Mouse (Mus musculus): ENCODE measurements around the gene Olfr1418.
"Not testable (repeated sequence)": the region's sequence is repeated elsewhere in the genome, so short reads cannot be mapped to it uniquely, and the experiment has no call there.

The Olfr1418 gene

DNA sequence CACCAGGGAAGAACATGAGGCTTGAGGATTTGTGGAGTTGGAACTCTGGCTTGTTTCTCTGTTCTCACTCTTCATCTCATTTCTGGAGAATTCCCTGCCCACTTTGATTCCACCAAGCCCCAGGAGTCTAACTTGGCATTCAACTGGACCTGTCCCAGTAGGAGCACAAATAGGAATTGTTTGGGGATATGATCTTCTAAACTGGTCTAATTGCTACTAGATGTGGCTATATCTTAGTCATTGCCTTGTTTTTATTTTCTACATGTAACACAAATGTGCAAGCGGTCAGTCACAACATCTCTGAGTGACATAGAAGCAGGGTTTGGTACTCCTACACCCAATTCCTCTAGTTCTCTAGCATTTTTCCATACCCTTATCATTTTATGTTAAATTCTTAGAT lies at the start of gene Olfr1418:
Gene Olfr1418 (minus strand): TSS at position 101 of the 400 bp plus-strand sequence.
- no peak for DNase-seq (ENCODE audit: low spot score in 2 of 2)

DNA sequence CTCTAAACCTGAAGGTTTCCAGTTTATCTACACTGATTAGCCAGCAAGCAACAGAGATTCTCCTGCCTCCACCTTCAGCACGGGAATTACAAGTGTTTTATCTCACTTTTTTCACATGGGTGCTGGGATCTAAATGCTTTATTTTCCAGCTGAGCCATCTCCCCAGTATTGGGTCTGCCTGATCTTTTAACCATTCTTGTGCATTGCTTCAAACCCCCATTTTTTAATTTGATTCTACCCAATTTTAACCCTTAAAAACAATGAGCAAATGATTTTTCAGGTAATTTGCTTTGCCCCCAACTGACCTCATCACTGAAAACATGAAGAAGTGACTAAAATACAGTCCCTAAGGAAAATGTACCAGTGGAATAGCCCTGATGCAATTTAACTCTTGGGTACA lies 25.4 kb upstream of the Olfr1418 start, which contains the start of gene Olfr1420:
Gene Olfr1420 (plus strand): TSS at position 301 of the 400 bp plus-strand sequence.
- no peak for DNase-seq (ENCODE audit: low spot score in 2 of 2)

GRCm38 (mm10) chr19:11878404-11878803 lies 17.5 kb upstream of the Olfr1418 start:
- DNase-seq (ENCODE audit: low spot score in 2 of 2), result not testable (repeated sequence)

DNA sequence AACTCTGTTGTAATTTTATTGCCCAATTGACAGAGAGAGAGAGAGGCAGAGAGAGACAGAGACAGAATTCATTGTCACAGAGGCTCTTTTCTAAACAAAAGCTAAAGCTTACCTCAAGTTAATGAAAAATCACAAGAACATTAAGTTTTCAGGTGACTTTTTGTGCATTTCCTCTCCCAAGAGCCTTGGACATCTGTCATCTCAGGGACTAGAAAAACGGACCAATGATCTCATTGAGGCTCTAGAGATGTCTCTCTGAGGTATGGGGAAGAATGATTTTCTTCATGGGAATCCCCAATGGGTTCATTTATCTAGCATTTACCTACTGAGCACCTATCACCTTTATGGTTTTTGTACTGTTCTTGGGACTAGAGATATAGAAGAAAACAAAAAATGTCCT lies 14.1 kb upstream of the Olfr1418 start, which contains the start of gene Olfr1419:
Gene Olfr1419 (minus strand): TSS at position 101 of the 400 bp plus-strand sequence.
- no peak for DNase-seq (ENCODE audit: low spot score in 2 of 2)

GRCm38 (mm10) chr19:11867837-11868236 lies 7.0 kb upstream of the Olfr1418 start:
- no peak for DNase-seq (ENCODE audit: low spot score in 2 of 2)

DNA sequence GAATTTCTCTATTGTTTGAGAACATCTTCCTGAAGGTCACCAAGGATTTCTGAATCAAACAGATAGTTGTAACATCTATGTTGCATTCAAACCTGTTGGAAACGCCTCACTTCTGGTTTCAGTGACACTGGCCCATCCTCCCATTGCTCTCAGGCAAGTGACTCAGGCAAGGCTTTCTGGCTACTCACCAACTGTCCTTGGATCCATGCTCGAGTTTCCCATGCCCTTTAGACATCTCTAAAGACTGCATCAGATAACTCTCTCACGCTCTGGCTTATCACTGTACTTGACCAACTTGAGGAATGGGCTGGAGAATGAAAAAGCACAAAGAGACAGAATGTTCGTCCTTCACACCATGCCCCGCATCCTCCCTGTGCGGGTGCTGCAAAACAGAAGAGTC lies 4.4 kb downstream of the Olfr1418 start:
- no peak for DNase-seq (ENCODE audit: low spot score in 2 of 2)

DNA sequence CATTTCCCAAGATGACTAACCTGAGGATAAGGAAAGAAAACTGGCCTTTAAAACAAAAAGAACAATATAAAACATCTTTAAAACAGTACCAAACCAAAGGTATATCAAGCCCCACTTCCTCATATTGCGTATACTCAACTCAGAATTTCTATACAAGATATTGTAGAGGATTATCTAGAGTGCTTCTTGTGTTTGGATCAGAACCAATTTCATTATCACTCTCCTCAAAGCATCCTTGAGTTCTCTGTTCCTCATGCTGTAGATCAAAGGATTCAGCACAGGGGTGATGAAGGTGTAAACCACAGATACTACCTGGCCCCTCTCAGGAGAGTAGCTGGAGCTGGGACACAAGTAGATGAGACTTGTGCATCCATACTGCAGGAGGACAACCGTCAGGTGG lies 6.0 kb downstream of the Olfr1418 start:
- DNase-seq (ENCODE audit: low spot score in 2 of 2), result no peak

GRCm38 (mm10) chr19:11852652-11853051 lies 8.2 kb downstream of the Olfr1418 start:
- no peak for DNase-seq (ENCODE audit: low spot score in 2 of 2)

- no peak for DNase-seq (ENCODE audit: low spot score in 2 of 2)
Measured at GRCm38 (mm10) chr19:11846333-11846732, 14.5 kb downstream of the Olfr1418 start.

DNA sequence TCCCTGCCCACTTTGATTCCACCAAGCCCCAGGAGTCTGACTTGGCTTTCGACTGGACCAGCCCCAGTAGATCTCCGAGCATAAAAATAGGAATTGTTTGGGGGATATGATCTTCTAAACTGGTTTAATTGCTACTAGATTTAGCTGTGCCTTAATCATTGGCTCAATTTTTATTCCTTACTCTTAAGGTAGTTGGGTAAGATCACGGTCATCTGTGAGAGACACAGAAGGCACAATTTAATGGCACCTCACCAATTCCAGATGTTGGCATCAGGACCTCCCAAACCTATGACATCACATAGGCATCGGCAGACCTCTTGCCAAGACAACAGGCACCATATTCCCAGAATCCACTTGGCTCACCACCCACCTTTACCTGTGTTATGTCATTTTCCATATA lies 21.7 kb downstream of the Olfr1418 start, which contains the start of gene Olfr1417:
Gene Olfr1417 (minus strand): TSS at position 101 of the 400 bp plus-strand sequence.
- DNase-seq (ENCODE audit: low spot score in 2 of 2), result no peak

GRCm38 (mm10) chr19:11823346-11824065 lies 37.4 kb downstream of the Olfr1418 start:
- DNase-seq (ENCODE audit: low spot score in 2 of 2), result no peak

DNA sequence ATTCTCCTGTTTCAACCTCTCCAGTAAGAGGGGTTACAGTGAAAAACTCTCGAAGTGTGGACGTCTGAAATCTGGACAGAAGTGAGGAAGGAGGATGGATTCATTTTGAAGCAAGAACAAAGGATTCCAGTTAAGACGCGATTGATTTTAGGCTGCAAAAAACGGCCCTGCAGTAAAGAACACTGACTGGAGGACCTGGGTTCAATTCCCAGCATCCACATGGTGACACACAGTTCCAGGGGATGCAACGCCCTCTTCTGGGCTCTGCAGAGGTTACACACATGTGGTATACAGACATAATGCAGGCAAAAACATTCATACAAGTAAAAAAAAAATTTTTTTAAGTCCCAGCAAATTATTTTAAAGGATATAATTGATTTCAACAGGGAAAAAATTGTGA lies 40.7 kb downstream of the Olfr1418 start:
- no peak for DNase-seq (ENCODE audit: low spot score in 2 of 2)

DNA sequence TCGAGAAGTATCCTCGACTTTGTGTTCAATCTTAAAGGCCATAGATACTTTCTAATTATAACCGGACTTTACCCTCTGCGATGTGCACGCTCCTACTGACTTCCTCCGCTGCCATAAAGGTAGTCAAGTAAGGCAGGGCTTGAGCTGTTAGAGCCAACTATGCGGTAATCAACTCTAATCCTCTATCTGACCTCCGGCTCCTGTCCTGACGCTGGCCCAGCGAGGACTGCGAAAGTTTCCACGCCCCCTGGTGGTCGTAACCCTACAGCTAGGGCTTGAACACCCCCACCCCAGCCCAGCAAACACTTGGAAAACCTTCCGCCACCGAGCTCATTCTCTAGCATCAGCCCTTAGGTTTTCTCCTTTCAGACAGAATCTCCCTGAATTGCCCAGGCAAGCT lies 41.1 kb downstream of the Olfr1418 start:
- DNase-seq (ENCODE audit: low spot score in 2 of 2), result peak; percentile 52 to 61

- no peak for DNase-seq (ENCODE audit: low spot score in 2 of 2)
Measured at GRCm38 (mm10) chr19:11819143-11819700, 41.6 kb downstream of the Olfr1418 start, which contains the start of gene Stx3. TSS of gene Stx3 (minus strand) at chr19:11819403.

- peak; percentile 28 to 38 for DNase-seq (ENCODE audit: low spot score in 2 of 2)
Measured at GRCm38 (mm10) chr19:11818199-11819142, 42.4 kb downstream of the Olfr1418 start.

- no peak for DNase-seq (ENCODE audit: low spot score in 2 of 2)
Measured at GRCm38 (mm10) chr19:11817586-11817985, 43.3 kb downstream of the Olfr1418 start.

- DNase-seq (ENCODE audit: low spot score in 2 of 2), result no peak
Measured at GRCm38 (mm10) chr19:11816706-11817105, 44.2 kb downstream of the Olfr1418 start.

DNA sequence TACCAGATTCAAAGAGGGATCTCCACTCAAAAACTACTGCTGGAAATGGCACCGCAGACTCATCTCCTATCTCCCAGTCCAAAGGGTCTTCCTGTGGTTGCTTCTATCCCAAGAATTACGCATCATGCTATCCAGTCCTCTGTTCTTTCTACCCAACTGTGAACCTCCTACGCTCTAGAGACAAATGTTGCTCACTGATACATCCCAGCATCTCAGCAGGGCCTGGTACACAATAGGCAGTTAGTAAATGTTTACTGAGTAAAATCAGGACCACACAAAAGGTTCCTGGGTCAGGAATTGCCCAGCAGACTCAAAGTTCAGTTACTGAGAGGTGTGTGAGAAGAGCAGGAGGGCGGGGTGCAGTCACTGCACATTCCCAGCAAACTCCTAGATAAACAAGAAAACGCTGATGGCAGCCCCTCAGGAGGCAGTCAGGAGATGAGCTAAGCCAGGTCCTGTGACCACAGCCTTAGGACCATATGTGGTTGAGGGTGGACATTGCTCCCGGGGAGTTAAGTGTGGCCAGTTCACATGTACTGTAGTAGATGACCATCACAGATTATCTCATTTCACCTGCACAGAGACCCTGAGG lies 46.0 kb downstream of the Olfr1418 start:
- DNase-seq (ENCODE audit: low spot score in 2 of 2), result no peak

- no peak for DNase-seq (ENCODE audit: low spot score in 2 of 2)
Measured at GRCm38 (mm10) chr19:11813649-11814048, 47.2 kb downstream of the Olfr1418 start.

- no peak for DNase-seq (ENCODE audit: low spot score in 2 of 2)
Measured at GRCm38 (mm10) chr19:11813136-11813535, 47.7 kb downstream of the Olfr1418 start.

- DNase-seq (ENCODE audit: low spot score in 2 of 2), result no peak
Measured at GRCm38 (mm10) chr19:11811688-11812365, 49.0 kb downstream of the Olfr1418 start.
